In genomic region chr3:155747511-155747910, GRCm38 (mm10) we compare ENCODE assay signal across 15 mouse cellular contexts.
"Had no signal": no experiment of that assay in that cellular context is flagged by ENCODE, and none has a peak within 500 bp of the region (broad histone marks: within the 10 kb centered on the region; RNA-seq: fewer than 3 reads in every experiment).

No protein-coding gene starts in this region.

- DNase-seq: retina, postnatal 1 day; right cerebral cortex, adult 18-20 months; right cerebral cortex, postnatal 14 days; right cerebral cortex, postnatal 25 days; right cerebral cortex, postnatal 4 days; spleen, adult 18-20 months; thymus, adult 18-20 months; thymus, adult 2 months; thymus, postnatal 14 days; thymus, postnatal 25 days; thymus, postnatal 36 days; thymus, postnatal 4 days had no signal

- H3K9ac ChIP-seq: neural tube, embryonic 15.5 days; stomach, embryonic 15.5 days had no signal

- H3K4me1 ChIP-seq: neural tube, embryonic 15.5 days; stomach, embryonic 15.5 days had no signal

- H3K27ac ChIP-seq: neural tube, embryonic 15.5 days; stomach, embryonic 15.5 days; stomach, postnatal 0 days had no signal

- H3K9me3 ChIP-seq: neural tube, embryonic 15.5 days; stomach, embryonic 15.5 days had no signal

- H3K4me2 ChIP-seq: neural tube, embryonic 15.5 days; stomach, embryonic 15.5 days had no signal

- H3K4me3 ChIP-seq: neural tube, embryonic 15.5 days; stomach, embryonic 15.5 days had no signal

- H3K27me3 ChIP-seq: neural tube, embryonic 15.5 days; stomach, embryonic 15.5 days had no signal

- H3K36me3 ChIP-seq: neural tube, embryonic 15.5 days; stomach, embryonic 15.5 days had no signal
